Mouse (Mus musculus): ENCODE data around the gene Il1r2. TPM values are rescaled to one million over a fixed set of nuclear protein-coding genes. Genes with fewer than 3 reads are reported as not detected.

Il1r2 gene
- polyA plus RNA-seq, 1 experiment from 2014 or later = 0.27 TPM

DNA sequence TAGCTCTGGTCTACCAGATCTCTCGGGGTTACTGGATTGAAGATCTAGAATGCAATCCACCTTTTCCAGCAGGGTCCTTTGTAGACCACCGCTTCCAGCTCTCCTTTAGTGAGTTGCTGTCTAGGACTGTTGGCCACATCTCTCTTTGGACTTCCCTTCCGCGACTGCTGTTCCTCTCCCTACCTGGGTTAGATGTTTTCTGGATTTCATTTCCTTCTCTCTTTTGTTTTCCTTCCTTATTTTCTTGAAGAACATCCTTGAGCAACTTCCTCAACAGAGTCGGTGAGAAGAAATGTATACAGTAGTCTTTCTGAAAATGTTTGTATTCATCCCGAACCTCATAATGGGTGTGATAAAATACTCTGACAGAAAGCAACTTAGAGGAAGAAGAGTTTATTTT is 36.0 kb upstream of the Il1r2 start:
- H3K27me3 ChIP-seq (replicated peaks) = no peaks in the 10 kb centered on the region
- H3K36me3 ChIP-seq = no peaks in the 10 kb centered on the region
- ATAC-seq (ENCODE audit: low FRiP score, low read depth) = no peak
- H3K4me3 ChIP-seq = no peak overlapping the region
- WGBS = 94% methylated on average over 6 of the region's 6 CpGs
- no peaks in the 10 kb centered on the region for H3K9me3 ChIP-seq
- no peak overlapping the region for H3K27ac ChIP-seq
- no peaks in the 10 kb centered on the region; the same call in 1 of the 2 replicates for H3K4me1 ChIP-seq
- no peak overlapping the region for H3K9ac ChIP-seq
- H3K4me2 ChIP-seq (replicated peaks) = no peak overlapping the region

DNA sequence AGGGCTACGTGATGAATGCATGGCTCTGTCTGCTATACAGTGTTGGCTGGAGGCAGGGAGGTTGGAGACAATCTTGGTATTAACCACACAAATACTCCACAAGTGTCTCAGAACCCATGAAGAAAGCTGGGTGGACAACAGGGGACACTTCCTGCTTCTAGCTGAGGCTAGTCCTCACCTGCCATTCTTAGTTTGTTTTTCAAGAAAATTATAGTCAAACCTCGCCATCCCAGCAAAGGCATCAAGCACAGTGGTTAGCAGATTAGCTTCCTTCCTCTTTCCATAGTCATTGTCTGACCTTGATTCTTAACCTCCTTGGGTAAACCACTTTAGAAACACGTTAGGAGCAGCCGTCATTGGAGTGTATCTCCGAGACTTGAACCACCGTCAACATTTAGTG is 28.2 kb upstream of the Il1r2 start:
- Histone ChIP-seq H3K36me3 (no peaks in the 10 kb centered on the region), H3K9ac (no peak overlapping the region), H3K4me3 (no peak overlapping the region), H3K9me3 (no peaks in the 10 kb centered on the region), H3K27me3 (replicated peaks) (no peaks in the 10 kb centered on the region), H3K4me1 (no peaks in the 10 kb centered on the region), H3K27ac (no peak overlapping the region), H3K4me2 (replicated peaks) (no peak overlapping the region)
- ATAC-seq (ENCODE audit: low FRiP score, low read depth) = no peak
- 89% methylated on average over 6 of the region's 6 CpGs for WGBS

DNA sequence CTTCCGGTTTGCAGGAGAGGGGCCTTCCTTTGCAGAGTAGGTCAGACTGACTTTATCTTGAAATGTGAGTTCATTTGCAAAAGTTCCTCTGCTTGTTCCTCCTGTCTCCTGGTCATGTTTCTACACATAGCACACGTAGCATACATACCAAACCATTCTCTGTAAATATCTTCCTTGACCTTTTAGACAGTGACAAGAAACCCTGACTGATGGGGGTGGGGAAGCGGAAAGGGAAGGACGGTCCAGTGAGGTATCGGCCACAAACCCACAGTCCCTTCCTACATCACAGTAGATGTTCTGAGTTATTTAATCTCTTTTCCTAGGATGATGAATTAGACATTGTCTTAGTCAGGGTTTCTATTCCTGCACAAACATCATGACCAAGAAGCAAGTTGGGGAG is 27.3 kb upstream of the Il1r2 start:
- Histone ChIP-seq H3K9ac (no peak overlapping the region), H3K9me3 (no peaks in the 10 kb centered on the region)
- ATAC-seq (ENCODE audit: low FRiP score, low read depth) = no peak

DNA sequence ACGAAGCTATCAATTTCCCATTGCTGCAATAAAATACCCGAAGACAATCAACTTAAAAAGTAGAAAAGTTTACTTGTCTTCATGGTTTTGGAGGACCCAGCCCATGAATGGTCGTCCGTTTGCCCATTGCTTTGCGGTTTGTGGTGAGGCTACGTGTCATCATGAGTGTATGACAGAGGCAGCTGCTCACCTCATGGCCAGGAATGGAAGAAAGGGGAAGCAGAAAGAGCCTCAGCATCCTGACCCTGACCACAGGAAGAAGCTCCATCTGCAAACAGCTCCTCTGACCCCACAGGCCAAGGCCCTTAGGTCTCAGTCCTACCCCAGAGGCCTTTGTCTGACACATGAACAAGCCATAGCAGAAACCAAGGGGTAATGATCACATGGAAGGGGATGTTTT is 22.7 kb upstream of the Il1r2 start:
- Histone ChIP-seq H3K4me2 (replicated peaks) (no peak overlapping the region), H3K4me3 (no peak overlapping the region), H3K27me3 (replicated peaks) (no peaks in the 10 kb centered on the region), H3K9ac (no peak overlapping the region), H3K9me3 (no peaks in the 10 kb centered on the region), H3K4me1 (no peaks in the 10 kb centered on the region), H3K27ac (no peak overlapping the region), H3K36me3 (no peaks in the 10 kb centered on the region)
- 94% methylated on average over 6 of the region's 6 CpGs for WGBS
- no peak for ATAC-seq (ENCODE audit: low FRiP score, low read depth)

More for the DNA sequence above, 27.3 kb upstream of the Il1r2 start:
- Histone ChIP-seq H3K4me2 (replicated peaks) (no peak overlapping the region), H3K27me3 (replicated peaks) (no peaks in the 10 kb centered on the region), H3K4me1 (no peaks in the 10 kb centered on the region), H3K27ac (no peak overlapping the region), H3K36me3 (no peaks in the 10 kb centered on the region), H3K4me3 (no peak overlapping the region)
- WGBS = 86% methylated on average over 5 of the region's 5 CpGs

DNA sequence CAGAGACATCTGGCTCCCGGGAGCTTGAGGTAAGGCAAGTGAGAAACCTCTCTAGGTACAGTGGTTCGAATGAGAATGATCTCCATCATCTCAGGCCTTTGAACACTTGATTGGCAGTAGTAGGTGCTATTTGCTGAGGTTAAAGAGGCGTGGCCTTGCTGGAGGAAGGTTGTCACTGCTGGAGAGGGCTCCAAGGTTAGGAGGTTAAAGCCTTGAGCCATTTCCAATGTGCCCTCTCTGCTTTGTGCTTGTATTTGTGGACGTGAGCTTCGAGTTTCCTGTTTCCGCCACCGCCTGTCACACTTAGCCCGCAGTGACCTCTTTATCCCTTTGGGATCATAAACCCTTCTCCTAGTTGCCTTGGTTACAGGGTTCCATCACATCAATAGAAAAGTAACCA is 21.7 kb upstream of the Il1r2 start:
- WGBS = 55% methylated on average over 8 of the region's 8 CpGs
- Histone ChIP-seq H3K9ac (no peak overlapping the region), H3K27me3 (replicated peaks) (no peaks in the 10 kb centered on the region), H3K9me3 (no peaks in the 10 kb centered on the region), H3K36me3 (no peaks in the 10 kb centered on the region), H3K4me1 (no peaks in the 10 kb centered on the region), H3K27ac (no peak overlapping the region), H3K4me3 (no peak overlapping the region), H3K4me2 (replicated peaks) (no peak overlapping the region)
- no peak for ATAC-seq (ENCODE audit: low FRiP score, low read depth)

DNA sequence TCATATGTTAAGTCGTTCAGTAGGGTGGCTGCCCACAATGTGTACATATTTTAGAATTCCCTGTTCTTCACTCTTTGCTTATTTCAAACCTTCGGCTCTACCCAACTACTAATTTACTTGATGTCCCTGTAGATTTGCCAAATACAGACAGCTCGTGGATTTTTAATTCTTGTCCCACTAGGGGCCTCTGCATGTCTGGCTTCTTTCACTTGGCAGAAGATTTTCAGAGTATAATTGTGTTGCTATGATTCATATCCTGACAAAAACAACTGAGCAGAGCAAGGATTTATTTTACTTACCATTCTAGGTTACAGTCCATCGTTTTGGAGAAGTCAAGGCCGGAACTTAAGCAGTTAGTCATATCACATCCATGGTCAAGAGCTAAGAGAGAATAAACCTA is 20.8 kb upstream of the Il1r2 start:
- H3K36me3 ChIP-seq = no peaks in the 10 kb centered on the region
- H3K27me3 ChIP-seq (replicated peaks) = no peaks in the 10 kb centered on the region
- no peak overlapping the region for H3K9ac ChIP-seq
- ATAC-seq (ENCODE audit: low FRiP score, low read depth) = no peak
- no peak overlapping the region for H3K4me3 ChIP-seq
- no peak overlapping the region for H3K4me2 ChIP-seq (replicated peaks)
- no peaks in the 10 kb centered on the region for H3K9me3 ChIP-seq
- no peak overlapping the region for H3K27ac ChIP-seq
- no peaks in the 10 kb centered on the region for H3K4me1 ChIP-seq
- WGBS = 91% methylated on average over 5 of the region's 5 CpGs

DNA sequence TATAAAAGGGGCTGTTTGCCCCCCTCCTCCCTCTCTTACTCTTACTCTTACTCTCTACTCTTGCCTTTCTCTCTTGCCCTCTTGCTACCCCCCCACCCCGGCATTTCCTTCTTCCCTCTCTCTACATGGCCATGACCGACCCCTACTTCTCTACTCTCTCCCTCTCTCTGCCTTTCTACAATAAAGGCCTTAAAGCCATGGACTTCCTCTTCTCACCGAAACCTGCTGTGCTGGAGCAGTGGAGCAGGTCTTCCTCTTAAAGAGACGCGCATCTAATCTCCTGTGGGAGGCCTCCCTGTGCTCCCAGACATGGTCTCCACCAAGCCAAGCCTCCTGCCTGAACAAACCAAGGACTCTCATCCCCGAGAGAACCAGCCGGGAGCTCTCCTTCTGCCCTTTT is 18.8 kb upstream of the Il1r2 start:
- Histone ChIP-seq H3K4me1 (no peaks in the 10 kb centered on the region), H3K9me3 (no peaks in the 10 kb centered on the region), H3K36me3 (no peaks in the 10 kb centered on the region), H3K9ac (no peak overlapping the region), H3K4me3 (no peak overlapping the region), H3K4me2 (replicated peaks) (no peak overlapping the region), H3K27ac (no peak overlapping the region), H3K27me3 (replicated peaks) (no peaks in the 10 kb centered on the region)
- no peak for ATAC-seq (ENCODE audit: low FRiP score, low read depth)
- 81% methylated on average over 7 of the region's 7 CpGs for WGBS

DNA sequence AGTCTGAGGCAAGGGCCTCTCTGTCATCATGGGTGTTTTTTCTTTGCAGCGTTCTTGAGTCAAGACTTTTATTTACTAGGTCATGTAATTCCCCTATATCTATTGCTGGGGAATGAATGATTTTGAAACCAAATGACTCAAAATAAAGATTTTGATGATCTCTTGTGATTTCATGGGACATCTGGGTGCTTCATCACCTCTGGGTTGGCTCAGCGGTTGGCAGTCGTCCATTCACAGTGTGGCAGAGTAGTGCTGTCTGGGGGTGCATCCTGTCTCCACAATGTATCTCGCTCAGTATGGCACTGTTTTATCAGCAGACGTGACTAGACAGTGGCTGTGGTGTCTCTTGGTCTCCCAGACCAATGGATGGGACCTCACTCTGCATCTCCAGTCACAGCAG is 17.9 kb upstream of the Il1r2 start:
- no peak overlapping the region for H3K4me2 ChIP-seq (replicated peaks)
- no peaks in the 10 kb centered on the region for H3K9me3 ChIP-seq
- H3K27ac ChIP-seq = no peak overlapping the region
- no peaks in the 10 kb centered on the region for H3K27me3 ChIP-seq (replicated peaks)
- H3K36me3 ChIP-seq = no peaks in the 10 kb centered on the region
- no peak for ATAC-seq (ENCODE audit: low FRiP score, low read depth)
- no peaks in the 10 kb centered on the region for H3K4me1 ChIP-seq
- no peak overlapping the region for H3K9ac ChIP-seq
- H3K4me3 ChIP-seq = no peak overlapping the region
- 85% methylated on average over 5 of the region's 5 CpGs for WGBS

GRCm38 (mm10) chr1:40057351-40057750 is 16.5 kb upstream of the Il1r2 start:
- Histone ChIP-seq H3K36me3 (no peaks in the 10 kb centered on the region), H3K4me2 (replicated peaks) (no peak overlapping the region), H3K4me1 (no peaks in the 10 kb centered on the region), H3K4me3 (no peak overlapping the region), H3K27ac (no peak overlapping the region), H3K9ac (no peak overlapping the region), H3K9me3 (no peaks in the 10 kb centered on the region), H3K27me3 (replicated peaks) (no peaks in the 10 kb centered on the region)
- no peak for ATAC-seq (ENCODE audit: low FRiP score, low read depth)
- 71% methylated on average over 5 of the region's 5 CpGs for WGBS

DNA sequence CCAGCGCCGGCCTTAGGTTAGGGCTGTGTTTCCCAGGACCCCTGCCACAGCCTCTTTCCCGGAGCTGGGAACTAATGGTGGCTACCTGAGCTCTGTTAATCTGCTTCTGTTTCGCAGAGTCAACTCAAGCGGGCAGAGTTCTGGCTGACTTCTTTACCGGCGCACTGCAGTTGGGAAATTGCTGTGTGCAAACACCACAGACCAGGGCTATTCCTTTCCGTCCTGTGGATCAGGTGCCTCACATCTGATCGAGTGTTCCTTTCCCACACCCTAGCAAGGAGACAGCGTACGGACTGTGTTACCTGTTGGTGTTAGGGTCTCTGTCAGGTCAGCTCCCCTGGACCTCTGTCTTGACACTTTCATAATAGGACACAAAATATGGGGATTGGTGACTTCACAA is 15.9 kb upstream of the Il1r2 start:
- H3K4me1 ChIP-seq = no peaks in the 10 kb centered on the region
- WGBS = 63% methylated on average over 11 of the region's 11 CpGs
- no peaks in the 10 kb centered on the region for H3K27me3 ChIP-seq (replicated peaks)
- no peaks in the 10 kb centered on the region for H3K36me3 ChIP-seq
- no peaks in the 10 kb centered on the region for H3K9me3 ChIP-seq
- no peak overlapping the region for H3K4me2 ChIP-seq (replicated peaks)
- H3K27ac ChIP-seq = no peak overlapping the region
- no peak overlapping the region for H3K4me3 ChIP-seq
- no peak overlapping the region for H3K9ac ChIP-seq
- no peak for ATAC-seq (ENCODE audit: low FRiP score, low read depth)

DNA sequence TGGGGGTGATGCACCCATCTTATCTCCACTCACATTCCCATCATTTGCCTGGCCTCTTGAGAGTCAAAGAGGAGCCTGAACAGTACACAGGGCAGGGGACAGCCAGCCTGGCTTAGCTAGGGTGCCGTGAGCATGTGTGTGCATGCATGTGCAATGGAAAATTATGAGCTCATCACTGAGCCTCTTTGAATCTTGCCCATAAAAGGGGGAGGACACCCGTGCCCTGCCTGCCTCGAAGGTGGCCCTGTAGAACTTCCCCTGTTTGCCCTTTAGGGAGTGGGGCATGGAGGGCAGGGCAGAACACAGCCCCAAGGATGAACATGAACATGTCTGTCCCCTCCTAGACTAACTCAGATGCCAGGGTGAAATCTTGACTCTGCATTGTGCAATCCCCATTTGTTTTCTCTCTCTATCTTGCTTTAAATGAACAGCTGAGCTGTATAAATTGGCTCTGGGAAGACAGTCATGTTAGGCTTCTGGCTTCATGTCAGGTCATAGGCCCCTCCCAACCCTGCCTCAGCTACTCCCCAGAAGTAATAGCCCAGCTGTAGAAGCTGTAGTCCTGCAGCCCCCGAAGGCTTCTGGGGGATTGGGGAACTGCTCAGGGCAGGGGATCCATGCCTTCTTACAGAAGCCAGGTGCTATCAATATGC is 14.6 kb upstream of the Il1r2 start:
- WGBS = 81% methylated on average over 4 of the region's 4 CpGs
- H3K9ac ChIP-seq = no peak overlapping the region
- no peak overlapping the region for H3K27ac ChIP-seq
- no peaks in the 10 kb centered on the region for H3K9me3 ChIP-seq
- H3K36me3 ChIP-seq = no peaks in the 10 kb centered on the region
- H3K27me3 ChIP-seq (replicated peaks) = no peaks in the 10 kb centered on the region
- H3K4me3 ChIP-seq = no peak overlapping the region
- no peak overlapping the region for H3K4me2 ChIP-seq (replicated peaks)
- no peak for ATAC-seq (ENCODE audit: low FRiP score, low read depth)
- no peaks in the 10 kb centered on the region for H3K4me1 ChIP-seq

- 81% methylated on average over 9 of the region's 9 CpGs for WGBS
- H3K4me1 ChIP-seq = no peaks in the 10 kb centered on the region
Observed at GRCm38 (mm10) chr1:40061359-40061758, 12.5 kb upstream of the Il1r2 start.

DNA sequence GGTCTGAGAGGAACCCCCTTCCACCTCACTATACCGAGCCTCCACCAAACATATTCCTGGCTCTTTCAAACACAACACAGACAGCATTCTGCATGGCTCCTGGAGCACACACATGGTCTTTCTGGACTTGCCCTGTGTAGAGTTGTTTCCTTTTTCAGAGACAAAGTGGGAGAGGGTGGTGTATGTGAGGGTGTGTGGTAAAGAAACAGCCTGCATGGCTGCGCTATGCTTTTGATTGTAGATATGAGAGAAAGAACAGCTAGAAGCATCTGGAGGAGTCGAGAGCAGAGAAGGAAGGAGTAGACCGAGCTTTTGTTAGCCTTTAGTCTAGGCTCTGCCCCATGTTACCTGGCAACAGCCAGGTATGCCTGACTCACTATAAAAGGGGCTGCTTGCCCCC is 10.5 kb upstream of the Il1r2 start:
- WGBS = 72% methylated on average over 4 of the region's 4 CpGs
- H3K36me3 ChIP-seq = no peaks in the 10 kb centered on the region

More at GRCm38 (mm10) chr1:40061359-40061758, 12.5 kb upstream of the Il1r2 start:
- no peak for ATAC-seq (ENCODE audit: low FRiP score, low read depth)
- Histone ChIP-seq H3K27me3 (replicated peaks) (no peaks in the 10 kb centered on the region), H3K9ac (no peak overlapping the region), H3K4me2 (replicated peaks) (no peak overlapping the region), H3K4me3 (no peak overlapping the region), H3K36me3 (no peaks in the 10 kb centered on the region), H3K9me3 (no peaks in the 10 kb centered on the region), H3K27ac (no peak overlapping the region)

More for the DNA sequence above, 10.5 kb upstream of the Il1r2 start:
- H3K9ac ChIP-seq = no peak overlapping the region
- no peak overlapping the region for H3K4me2 ChIP-seq (replicated peaks)
- no peaks in the 10 kb centered on the region for H3K27me3 ChIP-seq (replicated peaks)
- H3K27ac ChIP-seq = no peak overlapping the region
- no peak for ATAC-seq (ENCODE audit: low FRiP score, low read depth)
- no peak overlapping the region for H3K4me3 ChIP-seq
- no peaks in the 10 kb centered on the region for H3K9me3 ChIP-seq
- no peaks in the 10 kb centered on the region for H3K4me1 ChIP-seq
